Mouse (Mus musculus) megakaryocyte, embryonic 14.5 days (primary cell): ENCODE data around the gene Zfp326.

Experiments
- FLI1 ChIP-seq: IDR thresholded peaks from 2 replicates; pipeline ENCODE4 v1.6.1; 2012; ENCODE audit warnings: low read length, inconsistent platforms, mixed read lengths
- GATA1 ChIP-seq: IDR thresholded peaks from 3 replicates; pipeline ENCODE4 v1.6.1; 2012; ENCODE audit warnings: mixed read lengths, low read length, inconsistent platforms, borderline replicate concordance

DNA sequence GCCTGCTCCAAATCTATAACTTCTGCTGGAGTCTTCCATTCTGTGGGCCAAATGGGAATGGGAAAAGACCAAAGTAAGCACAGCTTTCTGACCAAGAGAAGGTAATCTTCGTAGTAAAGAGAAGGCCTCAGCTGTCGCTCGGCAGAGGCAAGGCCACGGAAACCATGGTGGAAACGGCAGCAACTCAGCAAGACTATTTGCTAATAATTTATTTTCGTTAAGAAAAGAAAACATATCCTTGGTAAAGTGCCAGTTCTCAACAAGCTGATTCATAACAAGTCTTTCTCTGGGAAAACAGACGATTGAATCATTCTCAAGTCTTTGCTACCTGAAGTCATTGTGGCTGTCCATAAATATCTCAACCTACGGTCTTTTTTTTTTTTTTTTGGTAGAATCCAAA is 28.6 kb upstream of the Zfp326 start:
- TF ChIP-seq GATA1 (no peak), FLI1 (no peak)
